Mouse (Mus musculus): ENCODE data around the gene Gm3468.
"Not testable (repeated sequence)": the region's sequence is repeated elsewhere in the genome, so short reads cannot be mapped to it uniquely, and the experiment has no call there.

- TF ChIP-seq CTCF, EP300 (IDR thresholded peaks at IDR 0.05): not testable (repeated sequence)
Measured at GRCm38 (mm10) chr14:6058167-6058566, 50.3 kb downstream of the Gm3468 start, which contains the start of gene Gm6337.

All from lung, postnatal 0 days (tissue).